Mouse (Mus musculus): ENCODE results near the gene Rad18. TPM values are rescaled to one million over a fixed set of nuclear protein-coding genes. Genes with fewer than 3 reads are reported as not detected.

Gene Rad18
- polyA plus RNA-seq, 1 experiment from 2014 or later = 45.3 TPM

- Histone ChIP-seq H3K9me3 (ENCODE audit: control insufficient read depth, low read depth, low read length) (no peaks in the 10 kb centered on the region), H3K27ac (ENCODE audit: low read length) (no peak overlapping the region), H3K9ac (replicated peaks; ENCODE audit: low read depth, low read length) (no peak overlapping the region), H3K4me1 (ENCODE audit: control insufficient read depth, insufficient read depth, low read length) (0 out of 2 replicates have a peak, but pooled peaks cover 5% of the 10 kb centered on the region), H3K4me2 (replicated peaks; ENCODE audit: low read depth, low read length) (no peak overlapping the region), H3K4me3 (ENCODE audit: low read depth, low read length) (no peak overlapping the region), H3K27me3 (ENCODE audit: control insufficient read depth, insufficient read depth, low read length) (no peaks in the 10 kb centered on the region), H3K36me3 (ENCODE audit: control insufficient read depth, insufficient read depth, low read length) (peaks cover 6% of the 10 kb centered on the region; the same call in 1 of the 2 replicates)
- 94% methylated on average over 3 of the region's 3 CpGs for WGBS
- no peak for ATAC-seq (ENCODE audit: insufficient number of reproducible peaks, insufficient read depth, low FRiP score, low read depth)
These were observed 35.9 kb upstream of the Rad18 start for GRCm38 (mm10) chr6:112732434-112732833.

- Histone ChIP-seq H3K27ac (ENCODE audit: low read length) (no peak overlapping the region), H3K9me3 (ENCODE audit: control insufficient read depth, low read depth, low read length) (no peaks in the 10 kb centered on the region), H3K27me3 (ENCODE audit: control insufficient read depth, insufficient read depth, low read length) (no peaks in the 10 kb centered on the region), H3K9ac (replicated peaks; ENCODE audit: low read depth, low read length) (no peak overlapping the region), H3K4me2 (replicated peaks; ENCODE audit: low read depth, low read length) (no peak overlapping the region), H3K36me3 (ENCODE audit: control insufficient read depth, insufficient read depth, low read length) (peaks cover 6% of the 10 kb centered on the region; the same call in 1 of the 2 replicates), H3K4me3 (ENCODE audit: low read depth, low read length) (no peak overlapping the region), H3K4me1 (ENCODE audit: control insufficient read depth, insufficient read depth, low read length) (0 out of 2 replicates have a peak, but pooled peaks cover 5% of the 10 kb centered on the region)
- no peak for ATAC-seq (ENCODE audit: insufficient number of reproducible peaks, insufficient read depth, low FRiP score, low read depth)
- 95% methylated on average over 10 of the region's 10 CpGs for WGBS
These were observed 34.9 kb upstream of the Rad18 start for GRCm38 (mm10) chr6:112731386-112731785.

GRCm38 (mm10) chr6:112728760-112729422 lies 32.4 kb upstream of the Rad18 start:
- H3K36me3 ChIP-seq (ENCODE audit: control insufficient read depth, insufficient read depth, low read length) = no peaks in the 10 kb centered on the region
- peak; percentile 94 for ATAC-seq (ENCODE audit: insufficient number of reproducible peaks, insufficient read depth, low FRiP score, low read depth)
- no peaks in the 10 kb centered on the region for H3K9me3 ChIP-seq (ENCODE audit: control insufficient read depth, low read depth, low read length)
- H3K4me3 ChIP-seq (ENCODE audit: low read depth, low read length) = peak overlapping the region; percentile 19
- H3K27me3 ChIP-seq (ENCODE audit: control insufficient read depth, insufficient read depth, low read length) = no peaks in the 10 kb centered on the region
- WGBS = 5% methylated on average over 17 of the region's 17 CpGs
- peak overlapping the region; percentile 39; the same call in 1 of the 2 replicates for H3K27ac ChIP-seq (ENCODE audit: low read length)
- H3K4me2 ChIP-seq (replicated peaks; ENCODE audit: low read depth, low read length) = peak overlapping the region; percentile 31
- H3K9ac ChIP-seq (replicated peaks; ENCODE audit: low read depth, low read length) = no peak overlapping the region
- 0 out of 2 replicates have a peak, but pooled peaks cover 5% of the 10 kb centered on the region for H3K4me1 ChIP-seq (ENCODE audit: control insufficient read depth, insufficient read depth, low read length)

GRCm38 (mm10) chr6:112725468-112725867 lies 29.0 kb upstream of the Rad18 start:
- Histone ChIP-seq H3K9ac (replicated peaks; ENCODE audit: low read depth, low read length) (no peak overlapping the region), H3K9me3 (ENCODE audit: control insufficient read depth, low read depth, low read length) (no peaks in the 10 kb centered on the region), H3K4me3 (ENCODE audit: low read depth, low read length) (no peak overlapping the region), H3K27me3 (ENCODE audit: control insufficient read depth, insufficient read depth, low read length) (no peaks in the 10 kb centered on the region), H3K36me3 (ENCODE audit: control insufficient read depth, insufficient read depth, low read length) (no peaks in the 10 kb centered on the region; the same call in 1 of the 2 replicates), H3K4me1 (ENCODE audit: control insufficient read depth, insufficient read depth, low read length) (0 out of 2 replicates have a peak, but pooled peaks cover 5% of the 10 kb centered on the region), H3K4me2 (replicated peaks; ENCODE audit: low read depth, low read length) (no peak overlapping the region), H3K27ac (ENCODE audit: low read length) (no peak overlapping the region)
- WGBS = 83% methylated on average over 4 of the region's 4 CpGs
- no peak for ATAC-seq (ENCODE audit: insufficient number of reproducible peaks, insufficient read depth, low FRiP score, low read depth)

- no peak overlapping the region for H3K9ac ChIP-seq (replicated peaks; ENCODE audit: low read depth, low read length)
- no peak overlapping the region for H3K4me2 ChIP-seq (replicated peaks; ENCODE audit: low read depth, low read length)
- no peaks in the 10 kb centered on the region for H3K4me1 ChIP-seq (ENCODE audit: control insufficient read depth, insufficient read depth, low read length)
- H3K27ac ChIP-seq (ENCODE audit: low read length) = no peak overlapping the region
- no peaks in the 10 kb centered on the region for H3K27me3 ChIP-seq (ENCODE audit: control insufficient read depth, insufficient read depth, low read length)
- ATAC-seq (ENCODE audit: insufficient number of reproducible peaks, insufficient read depth, low FRiP score, low read depth) = no peak
- 87% methylated on average over 5 of the region's 5 CpGs for WGBS
- H3K9me3 ChIP-seq (ENCODE audit: control insufficient read depth, low read depth, low read length) = no peaks in the 10 kb centered on the region
- H3K4me3 ChIP-seq (ENCODE audit: low read depth, low read length) = no peak overlapping the region
- H3K36me3 ChIP-seq (ENCODE audit: control insufficient read depth, insufficient read depth, low read length) = no peaks in the 10 kb centered on the region; the same call in 1 of the 2 replicates
These were observed 24.1 kb upstream of the Rad18 start for GRCm38 (mm10) chr6:112720409-112721080.

- WGBS = 100% methylated on average over 1 of the region's 1 CpGs
- H3K4me2 ChIP-seq (replicated peaks; ENCODE audit: low read depth, low read length) = no peak overlapping the region
These were observed 23.5 kb upstream of the Rad18 start for GRCm38 (mm10) chr6:112719983-112720382.

GRCm38 (mm10) chr6:112717168-112717567 lies 20.7 kb upstream of the Rad18 start:
- Histone ChIP-seq H3K4me3 (ENCODE audit: low read depth, low read length) (no peak overlapping the region), H3K27me3 (ENCODE audit: control insufficient read depth, insufficient read depth, low read length) (no peaks in the 10 kb centered on the region), H3K9ac (replicated peaks; ENCODE audit: low read depth, low read length) (no peak overlapping the region), H3K4me1 (ENCODE audit: control insufficient read depth, insufficient read depth, low read length) (no peaks in the 10 kb centered on the region), H3K9me3 (ENCODE audit: control insufficient read depth, low read depth, low read length) (peaks cover 4% of the 10 kb centered on the region; the same call in 1 of the 2 replicates), H3K27ac (ENCODE audit: low read length) (no peak overlapping the region), H3K36me3 (ENCODE audit: control insufficient read depth, insufficient read depth, low read length) (no peaks in the 10 kb centered on the region), H3K4me2 (replicated peaks; ENCODE audit: low read depth, low read length) (no peak overlapping the region)
- ATAC-seq (ENCODE audit: insufficient number of reproducible peaks, insufficient read depth, low FRiP score, low read depth) = no peak
- whole genome bisulfite sequencing = 45% methylated on average over 5 of the region's 5 CpGs

More at GRCm38 (mm10) chr6:112719983-112720382, 23.5 kb upstream of the Rad18 start:
- no peak for ATAC-seq (ENCODE audit: insufficient number of reproducible peaks, insufficient read depth, low FRiP score, low read depth)
- no peaks in the 10 kb centered on the region for H3K27me3 ChIP-seq (ENCODE audit: control insufficient read depth, insufficient read depth, low read length)
- no peak overlapping the region for H3K9ac ChIP-seq (replicated peaks; ENCODE audit: low read depth, low read length)
- H3K4me3 ChIP-seq (ENCODE audit: low read depth, low read length) = no peak overlapping the region
- no peaks in the 10 kb centered on the region for H3K4me1 ChIP-seq (ENCODE audit: control insufficient read depth, insufficient read depth, low read length)
- H3K27ac ChIP-seq (ENCODE audit: low read length) = no peak overlapping the region
- H3K9me3 ChIP-seq (ENCODE audit: control insufficient read depth, low read depth, low read length) = no peaks in the 10 kb centered on the region
- H3K36me3 ChIP-seq (ENCODE audit: control insufficient read depth, insufficient read depth, low read length) = no peaks in the 10 kb centered on the region; the same call in 1 of the 2 replicates

GRCm38 (mm10) chr6:112713951-112714350 lies 17.5 kb upstream of the Rad18 start:
- H3K9ac ChIP-seq (replicated peaks; ENCODE audit: low read depth, low read length) = no peak overlapping the region
- H3K4me2 ChIP-seq (replicated peaks; ENCODE audit: low read depth, low read length) = no peak overlapping the region
- H3K4me1 ChIP-seq (ENCODE audit: control insufficient read depth, insufficient read depth, low read length) = no peaks in the 10 kb centered on the region
- no peak overlapping the region for H3K4me3 ChIP-seq (ENCODE audit: low read depth, low read length)
- H3K9me3 ChIP-seq (ENCODE audit: control insufficient read depth, low read depth, low read length) = peaks cover 4% of the 10 kb centered on the region; the same call in 1 of the 2 replicates
- no peak for ATAC-seq (ENCODE audit: insufficient number of reproducible peaks, insufficient read depth, low FRiP score, low read depth)
- no peaks in the 10 kb centered on the region for H3K36me3 ChIP-seq (ENCODE audit: control insufficient read depth, insufficient read depth, low read length)
- H3K27ac ChIP-seq (ENCODE audit: low read length) = no peak overlapping the region
- no peaks in the 10 kb centered on the region for H3K27me3 ChIP-seq (ENCODE audit: control insufficient read depth, insufficient read depth, low read length)
- 76% methylated on average over 3 of the region's 3 CpGs for WGBS
